Mouse (Mus musculus) heart, postnatal 10 days (tissue): ENCODE data around the gene Prkag2. TPM values are rescaled to one million over a fixed set of nuclear protein-coding genes. Genes with fewer than 3 reads are reported as not detected.
A peak's percentile ranks its signal among the peaks of the same experiment; 100 is the strongest.

Experiments used
- DNase-seq, 2 experiments: peaks; one replicate each; pipeline ENCODE4 v3.0.0; 2021
- intact Hi-C: fragments of 180-260 bp; cut with DNase I; formaldehyde crosslinking; loops from one replicate; pipeline ENCODE4 v1.15.1; 2025
- total RNA-seq, 2 experiments: library from RNA; stranded (reverse); gene quantifications; 2 replicates each; pipeline ENCODE4 v1.2.3; 2021

Gene Prkag2
- total RNA-seq, 2 experiments from 2014 or later, result 82.5 to 85.2 TPM

DNA sequence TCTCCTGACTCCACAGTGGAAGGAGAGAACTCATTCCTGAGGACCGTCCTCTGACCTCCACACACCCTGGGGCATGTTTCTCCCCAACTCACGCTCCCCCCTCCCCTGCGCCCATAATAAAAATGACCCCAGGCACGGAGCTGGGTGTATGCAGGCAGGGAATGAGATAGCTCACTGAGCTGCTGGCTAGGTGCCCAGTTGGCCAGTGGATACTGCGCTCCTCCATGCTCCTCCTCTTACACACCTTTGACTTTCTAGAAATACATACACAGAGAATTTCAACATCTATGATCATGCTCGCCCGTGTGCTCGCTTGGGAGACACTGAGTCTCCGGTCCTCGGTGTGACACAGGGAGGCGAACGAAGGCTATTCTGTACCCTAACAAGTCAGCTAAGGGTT is 124.2 kb downstream of the Prkag2 start:
- intact Hi-C loops, result loop anchor here (5.0 kb wide), 1 partner anchor 69 kb away; no protein-coding TSS in a partner anchor
- peak in 1 of 2 experiments; percentile 53 for DNase-seq

DNA sequence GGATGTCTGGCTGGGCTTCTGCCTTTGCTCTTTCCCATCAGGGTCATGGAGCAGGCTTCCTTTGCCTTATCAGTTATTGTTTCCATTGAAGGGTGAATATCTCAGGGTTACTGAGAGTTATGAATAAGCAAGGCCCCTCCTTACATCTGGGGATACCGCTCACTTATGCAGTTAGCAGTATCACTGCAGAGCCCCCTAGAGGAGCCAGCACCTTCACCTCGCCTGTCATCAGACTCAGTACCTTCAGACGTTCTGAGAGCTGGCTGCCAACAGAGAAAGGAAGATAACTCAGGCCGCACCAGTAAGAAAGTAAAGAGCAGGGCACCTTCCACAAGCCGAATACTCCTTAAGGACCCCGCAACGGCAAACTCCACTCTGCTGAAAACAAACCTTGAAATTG is 125.3 kb downstream of the Prkag2 start:
- intact Hi-C loops, result loop anchor here (5.0 kb wide), 1 partner anchor 68 kb away; no protein-coding TSS in a partner anchor
- no peak for DNase-seq

DNA sequence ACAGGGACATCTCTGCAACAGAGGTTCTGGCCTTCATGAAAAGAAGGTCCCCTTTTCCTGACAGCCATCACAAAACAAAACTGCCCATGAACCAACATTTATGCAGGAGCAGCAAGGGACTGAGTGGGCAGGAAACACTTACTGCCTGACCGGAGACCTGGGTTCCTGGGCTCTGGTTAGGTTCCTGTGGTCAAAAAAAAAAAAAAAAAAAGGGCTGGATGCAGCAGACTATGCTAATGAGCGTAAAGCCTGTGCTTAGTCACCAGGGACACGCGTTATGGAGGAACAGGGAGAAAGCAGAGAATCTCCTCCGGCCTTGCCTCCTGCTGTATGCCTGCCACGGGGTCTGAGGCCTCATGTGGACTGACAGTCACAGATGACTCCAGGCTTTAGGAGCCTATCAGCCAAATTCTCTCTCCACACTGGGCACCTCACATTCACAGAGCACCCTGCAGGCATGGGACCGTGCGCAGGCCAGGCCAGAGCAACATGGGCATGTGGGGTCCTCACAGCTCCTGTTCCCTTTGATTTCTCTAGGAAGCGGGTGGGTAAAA is 126.7 kb downstream of the Prkag2 start:
- DNase-seq, result no peak
- intact Hi-C loops, result no loop called here

DNA sequence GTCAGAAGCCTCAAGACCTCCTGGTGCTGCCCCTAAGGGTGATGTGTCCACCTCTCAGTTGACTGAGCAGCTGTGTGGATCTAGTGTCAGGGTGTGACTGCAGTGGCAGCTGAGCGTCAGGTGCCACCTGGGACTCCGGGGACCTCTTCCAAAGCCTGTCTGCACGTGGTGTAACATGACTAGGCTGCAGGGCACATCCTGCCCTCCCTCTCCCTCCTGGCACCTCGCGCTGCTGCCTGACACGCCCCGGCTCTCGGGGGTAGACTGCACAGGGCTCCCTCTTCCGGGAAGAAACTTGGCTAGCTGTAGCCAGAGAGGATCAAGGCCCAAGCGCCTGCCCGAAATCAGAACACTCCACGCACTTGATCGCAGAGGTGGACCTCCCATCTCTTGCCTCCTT is 127.2 kb downstream of the Prkag2 start:
- peak; percentile 82 to 88 for DNase-seq
- intact Hi-C loops, result no loop called here

DNA sequence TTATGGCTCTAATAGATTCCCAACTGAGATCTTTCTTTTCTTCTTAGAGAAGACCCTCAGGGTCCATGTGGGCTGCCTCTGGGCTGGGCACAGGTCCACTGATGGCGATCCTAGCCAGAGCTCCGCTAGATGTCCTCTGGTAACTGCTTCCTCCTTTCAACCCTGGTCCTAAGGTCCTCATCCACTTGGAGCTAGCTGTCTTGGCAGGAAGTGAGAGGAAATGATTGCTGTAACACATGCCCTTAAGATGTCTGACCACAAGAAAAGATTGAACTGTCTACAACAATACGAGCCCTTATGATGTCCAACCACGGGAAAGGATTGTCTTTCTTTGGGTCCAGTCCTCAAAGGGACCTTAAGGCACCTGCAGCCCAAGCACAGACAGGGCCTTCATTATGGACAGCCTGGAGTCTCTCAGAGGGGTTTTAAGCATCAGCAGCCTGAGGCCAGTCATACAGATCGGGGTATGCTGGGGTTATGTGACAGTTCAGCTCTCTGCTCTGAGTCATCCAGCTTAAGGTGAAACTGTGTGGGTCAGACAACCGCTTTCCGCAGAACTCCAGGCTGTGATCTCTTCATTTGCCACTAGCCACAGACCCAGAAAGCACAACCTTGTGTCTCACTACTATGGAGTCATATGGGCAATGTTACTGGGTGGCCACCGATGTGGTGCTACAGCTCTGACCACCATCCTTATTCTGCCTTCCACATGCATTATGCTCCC is 129.7 kb downstream of the Prkag2 start:
- no peak for DNase-seq

DNA sequence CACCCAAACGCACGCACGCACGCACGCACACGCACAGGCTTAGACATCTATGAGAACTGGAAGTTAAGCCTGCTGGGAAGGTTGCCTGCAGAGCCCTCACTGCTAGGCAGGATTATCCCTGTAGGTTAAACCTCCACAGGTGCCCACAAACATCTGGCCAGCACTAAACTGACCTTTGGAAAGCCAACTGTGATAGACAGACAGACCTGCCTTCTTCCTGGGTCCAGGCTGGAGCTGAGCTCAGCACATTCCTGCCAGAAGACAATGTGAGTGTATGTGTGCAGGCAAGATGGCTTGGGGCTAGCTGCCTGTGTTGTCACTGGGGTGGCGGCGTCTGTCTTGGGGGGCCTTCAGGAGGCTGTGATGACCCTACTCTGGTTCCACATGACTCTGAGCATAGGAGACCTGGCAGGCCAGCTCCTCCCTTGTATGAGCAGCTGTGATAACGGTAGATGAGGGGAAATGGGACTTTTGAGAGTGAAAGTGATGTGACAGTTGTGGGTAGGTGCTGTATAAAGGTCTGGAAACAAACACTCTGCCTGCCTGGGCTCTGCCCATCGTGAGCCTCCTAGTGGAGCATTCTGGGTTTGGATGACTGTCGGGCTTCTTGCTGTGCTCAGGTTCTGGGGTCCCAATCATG is 131.1 kb downstream of the Prkag2 start:
- no peak for DNase-seq
- intact Hi-C loops, result no loop called here

More for the DNA sequence above, 129.7 kb downstream of the Prkag2 start:
- intact Hi-C loops, result no loop called here

DNA sequence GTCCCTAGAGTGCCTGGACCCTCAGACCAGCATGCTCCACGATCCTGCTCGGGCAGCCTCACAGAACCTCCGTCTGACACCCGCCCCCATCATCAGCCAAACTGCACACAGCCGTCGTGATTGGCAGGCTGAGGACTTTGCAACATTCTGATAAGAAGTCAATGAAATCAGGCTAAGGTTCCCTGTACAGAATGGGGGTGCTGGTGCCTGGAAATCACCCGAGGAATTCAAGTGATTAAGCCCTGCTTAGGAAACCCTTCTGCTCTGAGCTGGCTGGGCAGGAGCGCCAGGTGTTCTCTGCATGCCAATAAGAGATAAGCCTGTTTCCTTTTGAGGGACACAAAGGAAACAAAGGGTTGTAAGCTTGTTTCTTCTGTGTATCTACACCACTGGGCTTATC is 131.7 kb downstream of the Prkag2 start:
- intact Hi-C loops, result no loop called here
- DNase-seq, result no peak

DNA sequence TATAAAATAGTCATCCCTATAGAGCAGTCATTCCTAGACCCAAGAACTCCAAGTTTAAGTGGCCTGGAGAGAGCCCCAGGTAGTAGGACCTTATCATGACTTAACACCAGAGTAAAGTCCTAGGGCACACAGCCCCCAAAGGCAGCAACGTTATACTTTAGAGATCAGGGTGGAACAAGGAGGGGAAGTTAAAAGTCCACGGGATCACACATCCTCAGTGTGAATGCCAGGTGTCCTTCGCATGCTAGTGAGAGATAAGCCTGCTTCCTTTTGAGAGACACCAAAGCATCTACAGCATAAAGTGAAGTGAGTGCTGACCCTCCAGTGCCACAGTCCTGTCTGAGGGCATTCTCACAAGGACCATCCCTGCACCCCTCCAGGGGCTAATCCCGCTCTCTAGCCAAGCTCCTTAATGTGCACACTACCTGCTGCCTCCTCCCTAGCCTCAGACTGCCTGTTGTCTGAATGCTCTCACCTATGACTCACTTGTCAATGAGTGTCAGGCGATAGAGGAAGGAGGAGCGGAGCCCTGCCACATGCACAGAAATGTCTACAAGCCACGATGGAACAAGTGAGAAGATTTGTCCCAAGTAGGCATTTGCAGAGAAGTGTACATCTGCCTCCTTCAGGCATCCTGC is 132.4 kb downstream of the Prkag2 start:
- intact Hi-C loops, result no loop called here
- DNase-seq, result no peak

DNA sequence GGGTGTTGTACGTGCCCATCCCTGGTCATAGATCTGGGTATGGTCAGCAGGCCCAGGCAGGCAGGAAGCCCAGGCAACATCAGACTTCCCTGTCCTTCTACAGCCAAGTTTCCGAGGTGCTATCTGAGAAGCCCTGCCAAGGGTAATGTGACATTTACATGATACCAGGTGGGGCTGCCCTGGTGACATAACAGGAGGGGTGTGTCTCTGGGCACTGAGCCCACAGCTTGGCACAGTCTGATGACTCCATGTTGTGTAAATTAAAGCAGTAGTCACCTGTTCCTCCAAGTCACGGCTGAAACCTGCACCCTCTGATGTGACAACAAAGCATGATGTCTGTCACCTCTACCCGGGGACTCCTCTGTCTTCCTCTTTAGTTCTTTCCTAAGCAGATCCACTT is 136.7 kb downstream of the Prkag2 start:
- DNase-seq, result peak; percentile 90
- intact Hi-C loops, result no loop called here

DNA sequence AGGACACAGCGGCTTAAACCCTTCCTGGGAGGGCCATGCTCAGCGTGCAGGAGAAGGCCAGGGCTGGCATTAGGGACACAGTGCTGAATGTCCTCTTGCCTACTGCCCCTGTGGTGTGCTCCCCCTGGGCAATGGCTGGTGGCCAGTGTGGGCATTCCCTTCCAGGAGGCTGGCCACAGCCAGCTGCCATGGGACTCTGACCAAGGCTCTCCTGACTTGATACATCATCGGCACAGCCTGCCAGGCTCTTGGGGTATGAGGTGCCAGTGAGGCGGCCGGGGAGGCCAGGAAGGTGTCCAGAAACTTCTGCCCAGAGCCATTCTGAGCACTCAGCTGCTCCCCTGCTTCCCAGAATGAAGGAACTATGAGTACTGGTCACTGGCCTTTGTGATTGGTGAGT is 139.7 kb downstream of the Prkag2 start:
- peak; percentile 78 to 87 for DNase-seq
- intact Hi-C loops, result no loop called here

DNA sequence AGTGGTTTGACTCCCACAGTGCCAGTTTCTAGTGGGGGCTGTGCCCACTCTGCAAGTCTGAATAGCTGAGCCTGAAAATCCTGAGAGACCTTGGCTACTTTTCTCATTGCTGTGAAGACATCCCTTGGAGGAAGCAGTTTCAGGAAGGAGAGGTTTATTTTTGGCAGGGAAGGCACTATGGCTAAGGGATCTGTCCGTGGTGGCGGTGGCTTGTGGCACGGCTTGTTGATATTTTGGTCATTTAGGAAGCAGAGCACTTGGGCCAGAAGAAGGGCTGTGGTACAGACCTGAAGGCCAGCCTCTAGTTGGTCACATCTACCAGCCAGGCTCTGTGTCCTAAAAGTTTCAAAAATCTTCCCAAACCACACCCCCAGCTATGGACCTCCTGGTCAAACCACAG is 140.7 kb downstream of the Prkag2 start:
- no peak for DNase-seq
- intact Hi-C loops, result no loop called here

DNA sequence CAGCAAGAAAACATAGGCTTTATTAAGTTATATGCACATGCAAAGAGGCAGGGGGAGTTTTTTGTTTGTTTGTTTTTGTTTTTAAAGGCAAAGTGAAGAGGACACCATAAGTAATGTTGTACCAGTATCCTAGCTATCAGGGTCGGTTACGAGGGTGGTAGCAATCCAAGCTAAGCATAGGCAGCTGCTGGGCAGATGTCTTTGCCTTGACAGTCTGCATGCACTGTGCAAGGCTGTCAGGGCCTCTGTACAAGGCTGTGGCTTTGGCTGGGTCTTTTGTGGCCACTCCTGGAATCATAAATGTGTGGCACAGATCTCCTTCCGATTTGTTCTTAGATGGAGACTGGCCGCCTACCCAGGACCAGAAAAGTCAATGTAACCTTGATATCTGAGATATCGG is 141.8 kb downstream of the Prkag2 start:
- intact Hi-C loops, result no loop called here
- DNase-seq, result no peak

DNA sequence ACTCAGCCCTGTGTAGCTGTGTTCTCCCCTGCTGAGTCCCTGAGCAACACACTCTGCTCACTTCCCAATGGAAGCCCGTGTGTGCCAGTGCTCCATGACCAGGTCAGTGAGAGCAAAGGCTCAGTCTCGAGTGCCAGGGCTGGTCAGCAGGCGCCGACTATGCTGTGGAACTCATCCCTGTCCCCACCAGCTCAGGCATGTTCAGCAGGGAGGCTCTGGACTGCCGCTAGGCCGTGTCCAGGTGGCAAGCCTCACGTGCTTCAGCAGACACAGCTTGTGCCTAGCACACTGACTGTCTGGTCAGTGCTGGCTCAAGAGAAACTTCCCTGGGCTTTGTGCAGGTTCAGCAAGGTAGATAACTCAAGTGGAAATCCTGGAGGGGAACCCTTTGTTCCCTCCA is 143.6 kb downstream of the Prkag2 start:
- intact Hi-C loops, result no loop called here
- no peak for DNase-seq

DNA sequence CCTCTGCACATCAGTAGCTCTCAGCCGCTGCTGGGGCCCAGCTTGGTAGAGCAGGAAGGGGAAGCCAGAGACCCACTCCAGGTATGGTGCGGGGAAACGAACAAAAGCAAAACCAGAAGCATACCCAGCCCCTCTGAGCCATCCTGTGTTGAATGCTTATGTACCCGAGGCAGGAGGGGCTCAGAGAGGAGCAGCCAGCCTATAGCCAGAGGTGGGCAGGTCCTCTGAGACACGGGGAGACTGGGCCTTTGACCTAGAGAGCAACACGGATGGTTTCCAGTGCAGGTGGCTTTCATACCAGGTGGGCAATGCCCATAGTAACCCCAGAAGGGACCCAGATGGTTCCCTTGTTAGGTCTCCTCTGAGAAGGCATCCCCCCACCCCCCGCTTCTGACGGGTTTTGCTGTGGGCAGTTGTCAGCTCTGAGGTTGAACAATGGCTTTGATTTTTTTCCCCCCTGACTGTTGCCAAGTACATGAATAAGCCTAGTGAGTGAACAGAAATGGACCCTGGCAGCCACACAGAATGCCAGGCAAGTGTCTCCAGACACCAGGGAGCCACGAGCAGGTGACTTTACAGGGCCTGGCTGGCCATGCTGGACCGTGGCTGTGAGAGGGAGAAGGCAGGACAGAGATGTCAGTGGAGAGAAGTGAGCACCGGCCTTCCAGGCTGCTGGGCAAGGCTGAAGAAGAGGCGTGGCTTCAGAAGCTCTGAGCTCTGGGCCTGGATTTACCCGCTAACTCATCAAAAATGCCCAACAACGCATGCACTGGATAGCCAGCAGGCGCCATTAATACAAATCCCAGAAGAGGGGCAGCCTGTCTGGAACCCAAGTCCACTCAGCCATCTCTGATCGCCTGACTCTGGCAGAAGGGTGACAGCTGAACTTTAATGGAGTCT is 147.3 kb downstream of the Prkag2 start:
- peak; percentile 35 for DNase-seq
- intact Hi-C loops, result no loop called here

DNA sequence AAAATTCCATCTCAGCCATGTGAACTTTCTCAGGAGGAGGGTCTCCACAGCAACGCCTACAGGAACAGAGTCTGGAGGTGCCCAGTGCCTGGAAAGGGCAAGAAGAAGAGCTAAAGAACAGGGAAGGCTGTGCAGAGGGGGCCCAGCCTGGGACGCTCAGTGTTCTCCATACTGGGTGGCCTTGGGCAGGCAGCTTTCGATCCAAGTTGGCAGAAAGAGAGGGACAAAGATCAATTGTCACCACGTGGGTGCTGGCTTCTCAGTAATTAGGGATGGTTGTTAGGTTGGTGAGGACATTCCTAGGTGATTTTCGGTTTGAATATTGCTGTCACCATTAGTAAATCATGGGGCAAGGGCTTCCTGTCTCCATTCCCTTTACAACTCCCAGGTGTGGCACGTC is 148.2 kb downstream of the Prkag2 start:
- DNase-seq, result no peak
- intact Hi-C loops, result no loop called here

DNA sequence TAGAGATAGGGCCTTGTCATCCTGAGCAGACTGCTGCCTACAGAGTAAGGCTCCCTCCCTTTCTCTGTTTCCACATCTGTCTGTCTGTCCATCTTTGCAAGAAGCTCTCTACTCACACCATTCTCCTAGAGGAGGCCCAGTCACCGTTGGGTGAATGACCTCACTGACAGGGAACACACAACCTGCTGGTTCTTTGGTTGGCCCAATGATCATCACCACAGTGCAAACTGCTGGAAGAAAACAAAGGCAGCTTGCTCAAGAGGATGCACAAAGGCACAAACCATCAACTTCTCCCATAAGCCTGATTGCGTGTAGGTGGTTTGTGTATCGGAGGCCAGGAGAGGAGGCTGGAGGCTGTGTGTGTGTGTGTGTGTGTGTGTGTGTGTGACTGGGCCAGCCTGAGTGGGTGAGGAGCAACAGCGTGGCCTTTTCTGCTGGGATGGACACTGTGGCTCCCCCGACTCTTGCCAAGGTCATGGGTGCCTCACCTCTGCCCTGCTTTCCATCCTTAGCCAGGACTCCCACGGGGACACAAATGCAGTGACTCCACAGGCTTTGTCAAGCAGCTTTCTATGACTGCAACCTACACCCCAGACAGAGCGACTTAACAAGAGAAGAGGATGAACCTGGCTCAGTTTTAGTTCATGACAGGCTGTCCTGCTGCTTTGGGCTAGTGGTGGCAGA is 149.4 kb downstream of the Prkag2 start:
- intact Hi-C loops, result no loop called here
- no peak for DNase-seq

DNA sequence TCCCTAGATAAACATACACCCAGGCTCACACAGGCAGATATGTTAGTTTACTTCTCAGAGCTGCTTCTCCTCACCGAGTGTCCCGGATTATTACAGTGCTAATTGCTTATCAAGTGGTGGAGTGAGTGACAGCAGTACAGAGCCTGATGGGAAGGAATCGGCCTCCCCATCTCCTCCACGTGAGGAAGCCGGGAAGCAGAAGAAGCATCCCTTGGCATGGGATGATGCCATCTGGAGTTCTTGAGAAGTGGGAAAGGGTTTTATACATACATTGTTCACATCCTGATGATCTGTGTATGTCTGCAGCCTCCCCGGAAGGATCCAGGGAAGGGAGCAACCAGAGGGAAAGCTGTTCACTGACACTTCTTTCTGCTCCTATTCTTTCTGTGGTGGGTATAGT is 150.4 kb downstream of the Prkag2 start:
- DNase-seq, result no peak
- intact Hi-C loops, result no loop called here

DNA sequence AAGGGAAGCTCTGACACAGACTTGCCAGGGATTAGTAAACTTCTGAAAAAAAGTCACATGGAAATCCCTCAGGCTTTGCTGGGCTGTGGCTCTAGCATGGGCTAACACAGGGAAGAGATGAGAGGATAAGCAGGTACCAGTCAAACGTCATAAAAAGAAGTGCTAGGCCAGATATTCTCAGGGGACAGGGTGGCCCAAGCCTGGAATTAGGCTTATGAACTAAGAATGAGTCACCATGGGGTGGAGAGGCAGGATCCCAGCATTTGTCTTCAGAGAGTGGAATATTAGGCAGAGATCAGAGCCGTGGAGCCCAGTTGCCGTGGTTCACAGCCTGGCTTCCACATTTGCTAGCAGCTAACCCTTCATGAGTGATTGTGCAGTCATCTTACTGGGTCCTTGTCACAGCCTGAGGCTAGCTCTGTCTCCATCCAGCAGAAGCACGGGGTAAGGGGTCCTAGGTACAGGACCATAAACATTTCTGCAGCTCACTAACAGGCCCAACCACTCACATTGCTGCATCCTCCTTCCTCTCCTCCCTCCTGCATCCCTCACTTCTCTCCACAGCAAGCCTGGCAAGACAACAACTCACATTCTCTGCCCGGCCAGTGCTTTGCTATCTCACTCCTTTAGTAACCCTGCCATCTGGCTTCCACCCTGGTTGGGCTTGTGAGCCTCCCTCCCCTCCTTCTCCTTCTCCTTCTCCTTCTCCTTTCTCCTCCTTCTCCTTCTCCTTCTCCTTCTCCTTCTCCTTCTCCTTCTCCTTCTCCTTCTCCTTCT is 162.2 kb downstream of the Prkag2 start:
- DNase-seq, result peak; percentile 26 to 48

DNA sequence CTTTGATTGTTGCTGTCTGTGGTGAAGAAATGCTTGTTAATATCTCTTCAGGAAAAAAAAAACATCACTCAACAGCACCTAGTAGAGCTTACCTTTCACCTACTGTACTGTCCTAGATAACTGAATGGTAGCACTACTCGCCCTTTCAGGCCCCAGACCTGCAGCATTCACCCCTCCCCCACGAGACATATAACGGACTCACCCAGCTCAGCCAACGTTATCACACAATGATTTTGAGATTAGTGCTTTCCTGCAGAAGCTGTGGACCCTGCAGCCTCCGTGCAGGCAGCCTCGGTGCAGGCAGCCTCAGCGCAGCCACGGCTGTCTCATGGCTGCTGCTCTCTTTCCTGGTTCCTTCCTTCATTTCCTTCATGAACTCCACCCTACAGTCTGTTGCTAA is 164.0 kb downstream of the Prkag2 start:
- DNase-seq, result no peak
- intact Hi-C loops, result no loop called here

More for the DNA sequence above, 162.2 kb downstream of the Prkag2 start:
- intact Hi-C loops, result no loop called here
